21 mouse cellular contexts compared by ENCODE assay signal in the genomic region with DNA sequence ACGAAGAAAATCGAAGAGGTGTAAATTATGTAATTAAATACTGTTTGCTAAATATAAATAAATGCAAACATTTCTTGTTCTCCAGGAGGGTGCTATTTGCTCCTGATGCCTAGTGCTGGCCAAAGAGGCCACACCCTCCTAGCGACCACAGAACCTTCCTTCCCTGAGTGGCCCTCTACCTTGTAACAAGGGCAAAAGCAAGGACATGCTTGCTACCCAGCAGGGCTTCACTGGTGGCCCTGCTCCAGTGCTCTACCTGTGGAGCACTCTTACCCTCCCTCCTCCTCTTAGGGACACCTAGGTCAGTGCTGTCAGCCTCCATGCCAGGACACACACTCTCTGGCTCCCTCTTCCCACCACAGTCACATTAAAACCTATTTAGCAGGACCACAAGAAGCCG.
DNase-seq lines count a peak whose midpoint lies in the region; ATAC-seq and TF ChIP-seq lines count a peak whose summit lies in the region.
"Had no signal": no experiment of that assay in that cellular context is flagged by ENCODE, and none has a peak within 500 bp of the region (broad histone marks: within the 10 kb centered on the region; RNA-seq: fewer than 3 reads in every experiment).

No protein-coding gene starts in this region.

- intact Hi-C loops in gastrocnemius, adult 2 months (cut with DNase I): no loop called here
- intact Hi-C loops in heart, postnatal 36 days (cut with DNase I): no loop called here

- peak overlapping the region; percentile 31 for H3K4me2 ChIP-seq in heart, embryonic 14.5 days (ENCODE audit: low read length)
- H3K4me2 ChIP-seq in stomach, postnatal 0 days (replicated peaks; ENCODE audit: low read depth): no peak overlapping the region
- H3K4me2 ChIP-seq: embryonic facial prominence, embryonic 13.5 days; hindbrain, embryonic 12.5 days; liver, embryonic 11.5 days; neural tube, embryonic 13.5 days had no signal

- peaks cover 58% of the 10 kb centered on the region for H3K36me3 ChIP-seq in heart, embryonic 14.5 days (ENCODE audit: control insufficient read depth, insufficient read depth, low read length)
- H3K36me3 ChIP-seq in stomach, postnatal 0 days (ENCODE audit: control insufficient read depth, insufficient read depth, low read length): peaks cover 7% of the 10 kb centered on the region; the same call in 1 of the 2 replicates
- peaks cover 13% of the 10 kb centered on the region for H3K36me3 ChIP-seq in forebrain, embryonic 10.5 days (replicated peaks)
- H3K36me3 ChIP-seq: G1E; hindbrain, embryonic 12.5 days had no signal

- H3K27ac ChIP-seq in gastrocnemius, adult 2 months: peak overlapping the region; percentile 99
- H3K27ac ChIP-seq in heart, embryonic 14.5 days (replicated peaks in 1 of 2; ENCODE audit: control insufficient read depth in 1 of 2, insufficient read depth in 1 of 2, low read depth in 2 of 2, low read length in 2 of 2): peak overlapping the region; percentile 75 to 84
- peak overlapping the region; percentile 75 for H3K27ac ChIP-seq in stomach, postnatal 0 days (replicated peaks)
- no peak overlapping the region for H3K27ac ChIP-seq in forebrain, embryonic 10.5 days
- H3K27ac ChIP-seq: embryonic facial prominence, embryonic 13.5 days; hindbrain, embryonic 12.5 days; midbrain, embryonic 10.5 days; neural tube, embryonic 13.5 days had no signal

- H3K27me3 ChIP-seq in heart, embryonic 14.5 days (ENCODE audit: control insufficient read depth, insufficient read depth, low read length): no peaks in the 10 kb centered on the region
- H3K27me3 ChIP-seq in stomach, postnatal 0 days (ENCODE audit: control insufficient read depth, insufficient read depth, low read length): no peaks in the 10 kb centered on the region
- no peaks in the 10 kb centered on the region for H3K27me3 ChIP-seq in forebrain, embryonic 10.5 days (ENCODE audit: poor library complexity, severe bottlenecking)
- H3K27me3 ChIP-seq: embryonic facial prominence, embryonic 13.5 days; hindbrain, embryonic 12.5 days; neural tube, embryonic 13.5 days had no signal

- no peak for ATAC-seq in heart, embryonic 14.5 days (ENCODE audit: insufficient number of reproducible peaks, insufficient read depth, low FRiP score, low read depth)
- no peak for ATAC-seq in stomach, postnatal 0 days (ENCODE audit: low FRiP score, low TSS enrichment)
- ATAC-seq: CD4-positive, CD25-positive, alpha-beta regulatory T cell, adult 4 months had no signal

- no peak for DNase-seq in gastrocnemius, adult 2 months
- no peak for DNase-seq in gastrocnemius, adult 8-10 months (ENCODE audit: low spot score in 2 of 2)
- no peak for DNase-seq in heart, postnatal 36 days
- peak; percentile 54 to 68 for DNase-seq in lung, adult 18-20 months
- no peak for DNase-seq in lung, postnatal 14 days
- DNase-seq in stomach, postnatal 0 days (ENCODE audit: low spot score): no peak
- no peak for DNase-seq in forebrain, embryonic 10.5 days (ENCODE audit: extremely low spot score, low spot score)
- DNase-seq: adrenal gland, postnatal 36 days; cerebellum, adult 8-10 months; gastrocnemius, postnatal 10 days; kidney, adult 8-10 months; right cerebral cortex, postnatal 14 days; thymus, postnatal 36 days had no signal

- peak overlapping the region; percentile 87 for H3K4me3 ChIP-seq in gastrocnemius, adult 2 months
- H3K4me3 ChIP-seq in heart, embryonic 14.5 days (ENCODE audit: control insufficient read depth in 1 of 2, insufficient read depth in 1 of 2, low read depth in 1 of 2, low read length in 2 of 2): no peak overlapping the region
- no peak overlapping the region for H3K4me3 ChIP-seq in stomach, postnatal 0 days (ENCODE audit: low read depth, low read length)
- no peak overlapping the region for H3K4me3 ChIP-seq in forebrain, embryonic 10.5 days
- H3K4me3 ChIP-seq: embryonic facial prominence, embryonic 13.5 days; hindbrain, embryonic 12.5 days; midbrain, embryonic 10.5 days; neural tube, embryonic 13.5 days had no signal

- H3K9me3 ChIP-seq in heart, embryonic 14.5 days (ENCODE audit: control insufficient read depth, low read length): no peaks in the 10 kb centered on the region
- no peaks in the 10 kb centered on the region for H3K9me3 ChIP-seq in stomach, postnatal 0 days (ENCODE audit: control insufficient read depth, low read length)
- H3K9me3 ChIP-seq in forebrain, embryonic 10.5 days: no peaks in the 10 kb centered on the region
- H3K9me3 ChIP-seq: embryonic facial prominence, embryonic 13.5 days; G1E; hindbrain, embryonic 12.5 days; midbrain, embryonic 10.5 days; neural tube, embryonic 13.5 days had no signal

- H3K4me1 ChIP-seq in heart, embryonic 14.5 days (ENCODE audit: control insufficient read depth in 2 of 2, insufficient read depth in 2 of 2, low read length in 2 of 2): peaks cover 71 to 95% of the 10 kb centered on the region in 2 experiments
- peaks cover 24% of the 10 kb centered on the region for H3K4me1 ChIP-seq in stomach, postnatal 0 days (replicated peaks; ENCODE audit: control insufficient read depth, insufficient read depth)
- peaks cover 35% of the 10 kb centered on the region for H3K4me1 ChIP-seq in forebrain, embryonic 10.5 days

- no peak for TF ChIP-seq CTCF in gastrocnemius, adult 2 months (IDR thresholded peaks at IDR 0.05)
- no peak for TF ChIP-seq CTCF in stomach, postnatal 0 days (IDR thresholded peaks at IDR 0.05; ENCODE audit: low read depth)

- 61% methylated on average over 4 of the region's 4 CpGs for WGBS in heart, embryonic 14.5 days
- WGBS in stomach, postnatal 0 days: 53% methylated on average over 4 of the region's 4 CpGs
- WGBS in forebrain, embryonic 10.5 days: 88% methylated on average over 4 of the region's 4 CpGs

- TF ChIP-seq EP300 in stomach, postnatal 0 days (optimal IDR thresholded peaks at IDR 0.05): no peak

- H3K9ac ChIP-seq in heart, embryonic 14.5 days (ENCODE audit: low read length): peak overlapping the region; percentile 52
- H3K9ac ChIP-seq in stomach, postnatal 0 days (ENCODE audit: low read length): no peak overlapping the region
- H3K9ac ChIP-seq: embryonic facial prominence, embryonic 13.5 days; hindbrain, embryonic 12.5 days; neural tube, embryonic 13.5 days had no signal

Comparison
In these comparisons a context has a peak if more than half of its experiments do, and no peak if none do; other contexts are left out.
1. DNase-seq: peak in lung, adult 18-20 months (2 of 2); none in gastrocnemius, adult 2 months (single experiment), gastrocnemius, adult 8-10 months (0 of 2), heart, postnatal 36 days (0 of 2), lung, postnatal 14 days (single experiment), stomach, postnatal 0 days (single experiment) and forebrain, embryonic 10.5 days (single experiment).